ENCODE assay signal across 1 mouse cellular context in the genomic region with DNA sequence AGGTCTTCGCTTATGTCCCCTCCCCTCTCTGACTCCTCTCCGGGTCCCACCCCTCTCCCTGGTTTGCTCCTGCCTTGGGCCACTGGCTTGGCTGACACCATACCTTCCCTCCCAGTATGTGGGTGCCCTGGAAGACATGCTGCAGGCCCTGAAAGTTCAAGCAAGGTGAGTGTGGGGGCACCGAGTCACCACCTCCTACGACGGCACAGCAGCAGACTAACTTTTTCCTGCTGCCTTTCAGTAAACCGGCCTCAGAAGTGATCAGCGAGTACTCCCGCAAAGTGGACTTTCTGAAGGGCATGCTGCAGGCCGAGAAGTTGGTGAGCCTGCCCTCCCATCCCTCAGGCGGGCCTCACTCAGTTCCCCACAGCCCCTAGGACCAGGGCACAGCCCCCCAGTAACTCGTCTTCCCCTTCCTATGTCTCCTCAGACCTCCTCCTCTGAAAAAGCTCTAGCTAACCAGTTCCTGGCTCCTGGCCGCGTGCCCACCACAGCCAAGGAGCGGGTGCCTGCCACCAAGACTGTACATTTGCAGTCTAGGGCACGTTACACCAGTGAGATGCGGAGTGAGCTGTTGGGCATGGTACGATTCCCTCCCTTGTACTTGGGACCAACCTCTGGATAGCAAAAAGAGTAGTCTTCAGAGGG.
TF ChIP-seq lines count a peak whose summit lies in the region.

No protein-coding gene starts in this region.

TF ChIP-seq in CH12.LX, 34 proteins besides CTCF, POLR2A, EP300 and RAD21:
- TF ChIP-seq ELF1 (IDR thresholded peaks at IDR 0.05; ENCODE audit: low read depth, low read length) (no peak), CHD1 (IDR thresholded peaks at IDR 0.05; ENCODE audit: low read depth, low read length) (no peak), ETS1 (conservative IDR thresholded peaks at IDR 0.05; ENCODE audit: low read depth, low read length) (no peak), CHD2 (IDR thresholded peaks at IDR 0.05; ENCODE audit: low read length) (no peak), SIN3A (IDR thresholded peaks at IDR 0.05; ENCODE audit: low read length) (no peak)
